Mouse (Mus musculus) MEL (cell line): Measurements from ENCODE around the gene Mex3a. TPM values are rescaled to one million over a fixed set of nuclear protein-coding genes. Genes with fewer than 3 reads are reported as not detected.

Experiments
- DNase-seq: peaks from one replicate; pipeline ENCODE4 v3.0.0; 2011; ENCODE audit warnings: low read depth, low spot score
- H3K27ac ChIP-seq: 2 replicates; pipeline ENCODE4 v1.5.1; 2012; ENCODE audit warnings: low read depth, mild to moderate bottlenecking, control low read depth, low read length, moderate library complexity; ENCODE audit not compliant: control insufficient read depth
- H3K27me3 ChIP-seq, 2 experiments: fragments of 150-350 bp in 1 of 2; sonication (generic) in 1 of 2; 2 replicates each; pipeline ENCODE4 v1.6.1; 2012; ENCODE audit warnings: low read length in 2 of 2, mild to moderate bottlenecking in 2 of 2, improper control_type of control experiment in 1 of 2, moderate library complexity in 1 of 2; ENCODE audit not compliant: insufficient read depth in 2 of 2, control insufficient read depth in 1 of 2
- H3K36me3 ChIP-seq, 2 experiments: 2 replicates each; pipeline ENCODE4 v1.6.1; 2012 to 2014; ENCODE audit warnings: low read length in 2 of 2, improper control_type of control experiment in 1 of 2, inconsistent platforms in 1 of 2, mild to moderate bottlenecking in 1 of 2; ENCODE audit not compliant: insufficient read depth in 2 of 2, control insufficient read depth in 1 of 2
- H3K4me1 ChIP-seq, 2 experiments: fragments of 150-350 bp in 1 of 2; sonication (generic) in 1 of 2; 2 replicates each; pipeline ENCODE4 v1.6.1; 2012; ENCODE audit warnings: low read length in 2 of 2, improper control_type of control experiment in 1 of 2, mild to moderate bottlenecking in 1 of 2; ENCODE audit not compliant: insufficient read depth in 2 of 2, control insufficient read depth in 1 of 2
- H3K4me3 ChIP-seq, 2 experiments: fragments of 150-350 bp in 1 of 2; sonication (generic) in 1 of 2; 2 replicates each; pipeline ENCODE4 v1.5.1; 2012; ENCODE audit warnings: low read depth in 2 of 2, low read length in 2 of 2, mild to moderate bottlenecking in 2 of 2, moderate library complexity in 2 of 2, control low read depth in 1 of 2, improper control_type of control experiment in 1 of 2; ENCODE audit not compliant: control insufficient read depth in 1 of 2, insufficient read depth in 1 of 2
- H3K79me2 ChIP-seq: 2 replicates; pipeline ENCODE4 v1.6.1; 2012; ENCODE audit warnings: mild to moderate bottlenecking, low read length, moderate library complexity; ENCODE audit not compliant: control insufficient read depth, poor library complexity, insufficient read depth
- H3K9ac ChIP-seq: 2 replicates; pipeline ENCODE4 v1.6.1; 2012; ENCODE audit warnings: low read depth, mild to moderate bottlenecking, control low read depth, low read length, moderate library complexity; ENCODE audit not compliant: control insufficient read depth, poor library complexity, severe bottlenecking
- H3K9me3 ChIP-seq: fragments of 150-350 bp; sonication (generic); replicated peaks from 2 replicates; pipeline ENCODE4 v1.6.1; 2012; ENCODE audit warnings: mild to moderate bottlenecking, low read length, improper control_type of control experiment, moderate library complexity; ENCODE audit not compliant: insufficient read depth
- BHLHE40 ChIP-seq: IDR thresholded peaks from 2 replicates; pipeline ENCODE4 v1.6.1; 2012; ENCODE audit warnings: low read depth, mild to moderate bottlenecking, inconsistent platforms, low read length, improper control_type of control experiment, borderline replicate concordance
- CHD1 ChIP-seq: IDR thresholded peaks from 2 replicates; pipeline ENCODE4 v1.6.1; 2012; ENCODE audit warnings: low read depth, mild to moderate bottlenecking, inconsistent platforms, low read length, improper control_type of control experiment
- CHD2 ChIP-seq: IDR thresholded peaks from 2 replicates; pipeline ENCODE4 v1.6.1; 2011; ENCODE audit warnings: low read length, improper control_type of control experiment
- CTCF ChIP-seq, 3 experiments: IDR thresholded peaks in 2 of 3; conservative IDR thresholded peaks in 1 of 3; 2 replicates each; pipeline ENCODE4 v1.5.1; 2011 to 2012; ENCODE audit warnings: low read length in 3 of 3, low read depth in 2 of 3, mild to moderate bottlenecking in 2 of 3, improper control_type of control experiment in 1 of 3, inconsistent platforms in 1 of 3, mixed read lengths in 1 of 3, moderate library complexity in 1 of 3; ENCODE audit not compliant: control insufficient read depth in 1 of 3, insufficient read depth in 1 of 3, poor library complexity in 1 of 3, severe bottlenecking in 1 of 3
- E2F4 ChIP-seq: IDR thresholded peaks from 2 replicates; pipeline ENCODE4 v1.6.1; 2011; ENCODE audit warnings: low read depth, low read length, improper control_type of control experiment, borderline replicate concordance
- ELF1 ChIP-seq: IDR thresholded peaks from 2 replicates; pipeline ENCODE4 v1.6.1; 2014; ENCODE audit warnings: low read depth, mild to moderate bottlenecking, inconsistent platforms, low read length, improper control_type of control experiment, moderate library complexity
- EP300 ChIP-seq, 2 experiments: IDR thresholded peaks; 2 replicates each; pipeline ENCODE4 v1.6.1; 2011; ENCODE audit warnings: improper control_type of control experiment in 2 of 2, low read length in 2 of 2, low read depth in 1 of 2, mild to moderate bottlenecking in 1 of 2
- ETS1 ChIP-seq: IDR thresholded peaks from 2 replicates; pipeline ENCODE4 v1.6.1; 2012; ENCODE audit warnings: low read depth, mild to moderate bottlenecking, inconsistent platforms, low read length, improper control_type of control experiment, moderate library complexity
- GABPA ChIP-seq: IDR thresholded peaks from 2 replicates; pipeline ENCODE4 v1.6.1; 2012; ENCODE audit warnings: low read depth, mild to moderate bottlenecking, inconsistent platforms, low read length, improper control_type of control experiment, moderate library complexity
- GATA1 ChIP-seq: IDR thresholded peaks from 2 replicates; pipeline ENCODE4 v1.6.1; 2011; ENCODE audit warnings: low read depth, low read length, improper control_type of control experiment
- HCFC1 ChIP-seq: IDR thresholded peaks from 2 replicates; pipeline ENCODE4 v1.6.1; 2012; ENCODE audit warnings: low read depth, mild to moderate bottlenecking, inconsistent platforms, low read length, improper control_type of control experiment, moderate library complexity
- JUND ChIP-seq: IDR thresholded peaks from 2 replicates; pipeline ENCODE4 v1.6.1; 2011; ENCODE audit warnings: low read depth, mild to moderate bottlenecking, improper control_type of control experiment, low read length
- KAT2A ChIP-seq: conservative IDR thresholded peaks from 2 replicates; pipeline ENCODE4 v1.6.1; 2012; ENCODE audit warnings: low read depth, low read length, improper control_type of control experiment, inconsistent platforms
- MAFK ChIP-seq: IDR thresholded peaks from 2 replicates; pipeline ENCODE4 v1.6.1; 2011; ENCODE audit warnings: low read depth, mild to moderate bottlenecking, low read length, improper control_type of control experiment, borderline replicate concordance
- MAX ChIP-seq: IDR thresholded peaks from 2 replicates; pipeline ENCODE4 v1.6.1; 2011; ENCODE audit warnings: low read length, improper control_type of control experiment
- MAZ ChIP-seq: IDR thresholded peaks from 2 replicates; pipeline ENCODE4 v1.6.1; 2012; ENCODE audit warnings: low read depth, mild to moderate bottlenecking, inconsistent platforms, low read length, improper control_type of control experiment
- MEF2A ChIP-seq: IDR thresholded peaks from 2 replicates; pipeline ENCODE4 v1.6.1; 2014; ENCODE audit warnings: low read depth, mild to moderate bottlenecking, inconsistent platforms, low read length, improper control_type of control experiment; ENCODE audit not compliant: poor library complexity, insufficient replicate concordance, severe bottlenecking; ENCODE audit errors: extremely low read depth
- MXI1 ChIP-seq: IDR thresholded peaks from 2 replicates; pipeline ENCODE4 v1.6.1; 2011; ENCODE audit warnings: mild to moderate bottlenecking, low read depth, low read length, improper control_type of control experiment
- MYB ChIP-seq: IDR thresholded peaks from 2 replicates; pipeline ENCODE4 v1.6.1; 2011; ENCODE audit warnings: mild to moderate bottlenecking, low read depth, low read length, improper control_type of control experiment
- MYC ChIP-seq: IDR thresholded peaks from 2 replicates; pipeline ENCODE4 v1.6.1; 2011; ENCODE audit warnings: low read depth, mild to moderate bottlenecking, low read length, improper control_type of control experiment, moderate library complexity
- NELFE ChIP-seq: IDR thresholded peaks from 2 replicates; pipeline ENCODE4 v1.6.1; 2011; ENCODE audit warnings: low read depth, low read length, improper control_type of control experiment
- NRF1 ChIP-seq: IDR thresholded peaks from 2 replicates; pipeline ENCODE4 v1.6.1; 2014; ENCODE audit warnings: low read depth, mild to moderate bottlenecking, inconsistent platforms, low read length, improper control_type of control experiment, moderate library complexity; ENCODE audit not compliant: poor library complexity, insufficient read depth, severe bottlenecking
- POLR2A ChIP-seq, 2 experiments: IDR thresholded peaks; 2 replicates each; pipeline ENCODE4 v1.6.1; 2011 to 2012; ENCODE audit warnings: low read length in 2 of 2, mild to moderate bottlenecking in 2 of 2, control low read depth in 1 of 2, improper control_type of control experiment in 1 of 2, low read depth in 1 of 2, moderate library complexity in 1 of 2; ENCODE audit not compliant: control insufficient read depth in 1 of 2, insufficient read depth in 1 of 2, poor library complexity in 1 of 2
- POLR2AphosphoS2 ChIP-seq: IDR thresholded peaks from 2 replicates; pipeline ENCODE4 v1.6.1; 2011; ENCODE audit warnings: low read length, improper control_type of control experiment
- POLR2AphosphoS5 ChIP-seq: IDR thresholded peaks from 2 replicates; pipeline ENCODE4 v1.6.1; 2012; ENCODE audit warnings: low read depth, borderline replicate concordance, mild to moderate bottlenecking, inconsistent platforms, low read length, moderate library complexity, mixed read lengths
- RAD21 ChIP-seq: IDR thresholded peaks from 2 replicates; pipeline ENCODE4 v1.6.1; 2011; ENCODE audit warnings: mild to moderate bottlenecking, low read depth, low read length, improper control_type of control experiment
- SIN3A ChIP-seq: IDR thresholded peaks from 2 replicates; pipeline ENCODE4 v1.6.1; 2012; ENCODE audit warnings: low read length, improper control_type of control experiment, inconsistent platforms
- SMC3 ChIP-seq: IDR thresholded peaks from 2 replicates; pipeline ENCODE4 v1.6.1; 2011; ENCODE audit warnings: low read depth, low read length, improper control_type of control experiment
- TAL1 ChIP-seq: IDR thresholded peaks from 2 replicates; pipeline ENCODE4 v1.6.1; 2012; ENCODE audit warnings: mild to moderate bottlenecking, inconsistent platforms, low read length, moderate library complexity, mixed read lengths
- TBP ChIP-seq: IDR thresholded peaks from 2 replicates; pipeline ENCODE4 v1.8.0; 2011; ENCODE audit warnings: low read depth, low read length, improper control_type of control experiment
- TCF12 ChIP-seq: IDR thresholded peaks from 2 replicates; pipeline ENCODE4 v1.6.1; 2014; ENCODE audit warnings: low read depth, mild to moderate bottlenecking, inconsistent platforms, low read length, improper control_type of control experiment, moderate library complexity
- UBTF ChIP-seq: IDR thresholded peaks from 2 replicates; pipeline ENCODE4 v1.6.1; 2012; ENCODE audit warnings: low read depth, mild to moderate bottlenecking, inconsistent platforms, low read length, improper control_type of control experiment, moderate library complexity, borderline replicate concordance; ENCODE audit not compliant: insufficient read depth
- USF1 ChIP-seq: IDR thresholded peaks from 2 replicates; pipeline ENCODE4 v1.6.1; 2014; ENCODE audit warnings: low read depth, mild to moderate bottlenecking, inconsistent platforms, low read length, improper control_type of control experiment, moderate library complexity
- USF2 ChIP-seq, 2 experiments: IDR thresholded peaks; 2 replicates each; pipeline ENCODE4 v1.6.1; 2011 to 2012; ENCODE audit warnings: improper control_type of control experiment in 2 of 2, low read length in 2 of 2, borderline replicate concordance in 1 of 2, inconsistent platforms in 1 of 2, low read depth in 1 of 2, mild to moderate bottlenecking in 1 of 2; ENCODE audit not compliant: insufficient read depth in 1 of 2
- ZC3H11A ChIP-seq: IDR thresholded peaks from 2 replicates; pipeline ENCODE4 v1.6.1; 2012; ENCODE audit warnings: low read depth, mild to moderate bottlenecking, inconsistent platforms, low read length, improper control_type of control experiment
- ZKSCAN1 ChIP-seq: IDR thresholded peaks from 2 replicates; pipeline ENCODE4 v1.6.1; 2012; ENCODE audit warnings: low read depth, mild to moderate bottlenecking, inconsistent platforms, low read length, improper control_type of control experiment, moderate library complexity
- ZMIZ1 ChIP-seq: IDR thresholded peaks from 2 replicates; pipeline ENCODE4 v1.6.1; 2012; ENCODE audit warnings: low read depth, mild to moderate bottlenecking, inconsistent platforms, low read length, improper control_type of control experiment, moderate library complexity
- ZNF384 ChIP-seq: IDR thresholded peaks from 2 replicates; pipeline ENCODE4 v1.6.1; 2012; ENCODE audit warnings: low read depth, mild to moderate bottlenecking, inconsistent platforms, low read length, improper control_type of control experiment
- polyA plus RNA-seq, 2 experiments: library from polyadenylated mRNA; stranded (reverse) in 1 of 2; unstranded in 1 of 2; fragments of >175 nt in 1 of 2; fragments of >200 nt in 1 of 2; gene quantifications; 2 replicates each; pipeline versions ENCODE4 v1.2.1 to v1.2.4; 2012; ENCODE audit warnings: low replicate concordance in 2 of 2, low read depth in 1 of 2; ENCODE audit not compliant: insufficient read length in 2 of 2, insufficient read depth in 1 of 2, missing spikeins in 1 of 2
- total RNA-seq: library from RNA; depleted of rRNA; stranded (reverse); fragments of 300-350 nt; gene quantifications from 2 replicates; pipeline ENCODE4 v1.2.3, GENCODE M21; 2012

Mex3a gene
- total and polyA plus RNA-seq, 3 experiments, result 5.5 to 10.1 TPM; not detected in 1

DNA sequence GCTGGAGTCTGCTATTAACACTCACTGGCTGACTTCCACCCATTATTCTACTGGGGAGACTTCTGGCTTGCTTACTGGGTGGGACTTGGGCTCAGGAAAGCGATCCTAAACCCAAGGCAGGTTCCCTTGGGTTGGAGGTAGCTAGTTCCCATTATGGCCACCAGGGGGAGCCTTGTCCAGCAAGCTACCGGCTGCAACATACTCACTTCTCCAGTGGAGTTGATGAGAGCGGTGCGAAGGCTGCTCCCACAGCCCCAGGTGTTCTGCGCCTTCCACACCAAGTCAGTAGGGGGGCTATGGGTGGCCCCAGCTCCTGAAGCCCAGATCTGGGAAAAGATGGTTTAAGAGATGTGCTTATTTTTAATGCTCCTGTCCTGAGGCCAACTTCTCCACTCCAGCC is 48.6 kb upstream of the Mex3a start:
- H3K36me3 ChIP-seq, result peaks cover 0 to 3% of the 10 kb centered on the region in 2 experiments
- no peak overlapping the region for H3K9ac ChIP-seq
- no peaks in the 10 kb centered on the region for H3K79me2 ChIP-seq
- no peak overlapping the region for H3K27ac ChIP-seq
- peaks cover 0 to 2% of the 10 kb centered on the region in 2 experiments; a peak in 1 of 4 replicates for H3K4me1 ChIP-seq
- no peaks in the 10 kb centered on the region for H3K9me3 ChIP-seq
- DNase-seq, result peak; percentile 85
- no peak overlapping the region for H3K4me3 ChIP-seq
- no peaks in the 10 kb centered on the region for H3K27me3 ChIP-seq
- TF ChIP-seq NELFE (no peak), TCF12 (no peak), UBTF (no peak), RAD21 (peak; percentile 83), MYC (no peak), BHLHE40 (no peak), SIN3A (peak; percentile 37; the same call in 1 of the 2 replicates), KAT2A (no peak), TBP (0 out of 2 replicates have a peak, but pooled peaks have one; percentile 20), USF2 (IDR thresholded peaks at IDR 0.05; ENCODE audit: borderline replicate concordance in 1 of 2, insufficient read depth in 1 of 2, low read depth in 1 of 2, low read length in 2 of 2) (no peak), CTCF (IDR thresholded peaks at IDR 0.05 in 2 of 3, conservative IDR thresholded peaks at IDR 0.05 in 1 of 3; ENCODE audit: control insufficient read depth in 1 of 3, insufficient read depth in 1 of 3, low read depth in 2 of 3, low read length in 3 of 3, poor library complexity in 1 of 3, severe bottlenecking in 1 of 3) (peak; percentile 98 to 99 (median 99)), ZKSCAN1 (no peak), MXI1 (peak; percentile 90), SMC3 (peak; percentile 99), JUND (no peak), HCFC1 (no peak), GABPA (no peak), TAL1 (no peak), EP300 (IDR thresholded peaks at IDR 0.05; ENCODE audit: low read depth in 1 of 2, low read length in 2 of 2) (no peak), POLR2AphosphoS2 (no peak), ETS1 (no peak), ELF1 (no peak), MEF2A (no peak), CHD2 (no peak), ZMIZ1 (no peak), USF1 (no peak), MYB (no peak), MAZ (no peak; the same call in 1 of the 2 replicates), ZNF384 (peak; percentile 29; the same call in 1 of the 2 replicates), E2F4 (no peak), GATA1 (no peak), MAX (no peak), CHD1 (no peak), ZC3H11A (peak; percentile 94), NRF1 (no peak), MAFK (no peak), POLR2A (IDR thresholded peaks at IDR 0.05; ENCODE audit: control insufficient read depth in 1 of 2, insufficient read depth in 1 of 2, low read depth in 1 of 2, low read length in 2 of 2, poor library complexity in 1 of 2) (no peak), POLR2AphosphoS5 (no peak)
